14 mouse cellular contexts compared by ENCODE assay signal in genomic region chr6:99615272-99615751, GRCm38 (mm10). TPM values are rescaled to one million over a fixed set of nuclear protein-coding genes. Genes with fewer than 3 reads are reported as not detected.
DNase-seq lines count a peak whose midpoint lies in the region; ATAC-seq and TF ChIP-seq lines count a peak whose summit lies in the region.
"Had no signal": no experiment of that assay in that cellular context is flagged by ENCODE, and none has a peak within 500 bp of the region (broad histone marks: within the 10 kb centered on the region; RNA-seq: fewer than 3 reads in every experiment).

No protein-coding gene starts in this region.

- ATAC-seq in midbrain, embryonic 13.5 days: 0 out of 2 replicates have a peak, but pooled peaks have one; percentile 24
- ATAC-seq in liver, embryonic 12.5 days: no peak

- intact Hi-C loops in left cerebral cortex, adult 2 months (cut with DNase I): no loop called here

- no peaks in the 10 kb centered on the region for H3K9me3 ChIP-seq in midbrain, embryonic 13.5 days
- no peaks in the 10 kb centered on the region for H3K9me3 ChIP-seq in liver, embryonic 12.5 days (replicated peaks)
- H3K9me3 ChIP-seq: megakaryocyte, embryonic 14.5 days had no signal

- 0 out of 2 replicates have a peak overlapping the region, but pooled peaks have one; percentile 11 for H3K4me2 ChIP-seq in midbrain, embryonic 13.5 days (replicated peaks)
- no peak overlapping the region for H3K4me2 ChIP-seq in liver, embryonic 12.5 days

- H3K9ac ChIP-seq in midbrain, embryonic 13.5 days (replicated peaks): peak overlapping the region; percentile 8; the same call in 1 of the 2 replicates
- no peak overlapping the region for H3K9ac ChIP-seq in liver, embryonic 12.5 days

- no peaks in the 10 kb centered on the region for H3K36me3 ChIP-seq in midbrain, embryonic 13.5 days
- H3K36me3 ChIP-seq in liver, embryonic 12.5 days: no peaks in the 10 kb centered on the region
- H3K36me3 ChIP-seq: G1E had no signal

- no peak overlapping the region for H3K4me3 ChIP-seq in left cerebral cortex, adult 2 months
- H3K4me3 ChIP-seq in midbrain, embryonic 13.5 days (replicated peaks): no peak overlapping the region
- H3K4me3 ChIP-seq in liver, embryonic 12.5 days: no peak overlapping the region
- H3K4me3 ChIP-seq: megakaryocyte, embryonic 14.5 days had no signal

- DNase-seq in left cerebral cortex, adult 2 months (ENCODE audit: extremely low spot score in 1 of 2, low spot score in 2 of 2): no peak
- DNase-seq in left cerebral cortex, adult 8-10 months (ENCODE audit: low spot score in 2 of 2): no peak
- DNase-seq in embryo, embryonic 10 days (ENCODE audit: low spot score): peak; percentile 61
- DNase-seq in kidney, adult 8-10 months: peak; percentile 22 to 39
- DNase-seq in yolk sac, embryonic 10.5 days (ENCODE audit: low spot score): no peak
- no peak for DNase-seq in testis, postnatal 14 days (ENCODE audit: low spot score)
- DNase-seq: cerebellum, postnatal 36 days; layer of hippocampus, postnatal 36 days; right cerebral cortex, postnatal 4 days; thymus, postnatal 14 days had no signal

- peak overlapping the region; percentile 37; the same call in 1 of the 2 replicates for H3K27ac ChIP-seq in left cerebral cortex, adult 2 months
- 0 out of 2 replicates have a peak overlapping the region, but pooled peaks have one; percentile 17 for H3K27ac ChIP-seq in midbrain, embryonic 13.5 days
- H3K27ac ChIP-seq in liver, embryonic 12.5 days: no peak overlapping the region

- H3K27me3 ChIP-seq in midbrain, embryonic 13.5 days: peaks cover 49% of the 10 kb centered on the region
- H3K27me3 ChIP-seq in liver, embryonic 12.5 days (replicated peaks): no peaks in the 10 kb centered on the region

- WGBS in midbrain, embryonic 13.5 days: 7% methylated on average over 10 of the region's 10 CpGs
- 59% methylated on average over 10 of the region's 10 CpGs for WGBS in liver, embryonic 12.5 days (ENCODE audit: insufficient replicate concordance)

- TF ChIP-seq CTCF in left cerebral cortex, adult 2 months (IDR thresholded peaks at IDR 0.05): no peak

- H3K4me1 ChIP-seq in midbrain, embryonic 13.5 days (replicated peaks): peaks cover 23% of the 10 kb centered on the region
- no peaks in the 10 kb centered on the region for H3K4me1 ChIP-seq in liver, embryonic 12.5 days

RNA-seq across cellular contexts. Expression of gene Eif4e3, which starts 51.3 kb away (rescaled TPM):
- 10 to 100 TPM; 18.5 to 20.3 TPM for total RNA-seq in left cerebral cortex, adult 2 months (2021)
- total RNA-seq in left cerebral cortex, adult 8-10 months (2022): 10 to 100 TPM; 19.5 to 21.7 (median 21.2) TPM
- 8.8 and 9.8 TPM in 2 replicates for polyA plus RNA-seq in midbrain, embryonic 13.5 days (2015; fragmentation: Nextera tagmentation; extraction: Ambion mirVana)
- polyA plus RNA-seq in liver, embryonic 12.5 days (2016; fragmentation: Nextera tagmentation; extraction: Ambion mirVana): 2.3 and 2.4 TPM in 2 replicates
- total RNA-seq: G1E had no signal
- polyA plus RNA-seq: G1E had no signal

RNA-seq across cellular contexts. Expression of gene Gm20696, which starts 51.3 kb away (rescaled TPM):
- total RNA-seq in left cerebral cortex, adult 2 months (2021): 1 to 10 TPM; 9.0 to 9.2 TPM
- total RNA-seq in left cerebral cortex, adult 8-10 months (2022): 1 to 10 TPM; 7.2 to 9.9 (median 9.3) TPM
- 3.2 and 3.6 TPM in 2 replicates for polyA plus RNA-seq in midbrain, embryonic 13.5 days (2015; fragmentation: Nextera tagmentation; extraction: Ambion mirVana)
- 1.4 and 3.0 TPM in 2 replicates for polyA plus RNA-seq in liver, embryonic 12.5 days (2016; fragmentation: Nextera tagmentation; extraction: Ambion mirVana)
- polyA plus RNA-seq: G1E had no signal

Comparison
In these comparisons a context has a peak if more than half of its experiments do, and no peak if none do; other contexts are left out.
1. DNase-seq: peak in embryo, embryonic 10 days (single experiment) and kidney, adult 8-10 months (2 of 2); none in left cerebral cortex, adult 2 months (0 of 2), left cerebral cortex, adult 8-10 months (0 of 2), yolk sac, embryonic 10.5 days (single experiment) and testis, postnatal 14 days (single experiment).